Mouse (Mus musculus): ENCODE data around the gene Lrrc29. TPM values are rescaled to one million over a fixed set of nuclear protein-coding genes. Genes with fewer than 3 reads are reported as not detected.

Gene Lrrc29
- under 1 TPM; 0.59 to 0.60 TPM for total RNA-seq (2021)
- long read RNA-seq, experiment 1, partial matches to known transcripts = 1 of 1 reads
- long read RNA-seq, experiment 1, other reads (novel, unspliced or antisense) = 0 of 1 reads
- long read RNA-seq, experiment 2 = 0 reads

DNA sequence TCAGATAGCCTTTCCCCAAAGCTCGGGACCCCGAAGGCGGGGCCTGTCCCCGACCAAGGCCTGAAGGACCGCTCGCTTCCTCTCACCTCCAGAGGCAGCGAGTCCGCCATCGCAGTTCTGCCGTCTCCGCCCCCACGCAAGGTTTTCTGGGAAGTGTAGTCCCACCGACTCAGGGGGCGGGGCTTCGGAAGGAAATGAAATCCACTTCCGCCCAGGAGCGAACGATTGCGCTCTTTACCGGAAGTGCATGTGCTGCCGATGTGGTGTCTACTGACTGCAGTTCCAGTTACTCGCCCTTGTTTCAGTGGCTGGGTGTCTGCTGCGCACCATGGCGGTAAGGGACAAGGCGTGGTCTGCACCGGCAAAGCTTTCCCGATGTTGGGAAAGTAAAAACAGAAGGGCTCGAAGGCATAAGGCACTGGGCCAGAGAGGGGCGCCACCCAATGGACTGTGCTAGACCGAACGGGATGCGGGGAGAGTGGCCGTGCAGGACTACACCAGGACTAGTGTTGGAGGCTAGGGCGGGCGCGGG lies at the start of gene Lrrc29, which contains the start of gene Tmem208:
TSS of gene Lrrc29 (minus strand) at position 138 of the 532 bp plus-strand sequence.
TSS of gene Tmem208 (plus strand) at position 214 of the 532 bp plus-strand sequence.
- DNase-seq = peak; percentile 97 to 98

- DNase-seq = no peak
Observed at GRCm38 (mm10) chr8:105374513-105374966, 48.5 kb upstream of the Lrrc29 start.

DNA sequence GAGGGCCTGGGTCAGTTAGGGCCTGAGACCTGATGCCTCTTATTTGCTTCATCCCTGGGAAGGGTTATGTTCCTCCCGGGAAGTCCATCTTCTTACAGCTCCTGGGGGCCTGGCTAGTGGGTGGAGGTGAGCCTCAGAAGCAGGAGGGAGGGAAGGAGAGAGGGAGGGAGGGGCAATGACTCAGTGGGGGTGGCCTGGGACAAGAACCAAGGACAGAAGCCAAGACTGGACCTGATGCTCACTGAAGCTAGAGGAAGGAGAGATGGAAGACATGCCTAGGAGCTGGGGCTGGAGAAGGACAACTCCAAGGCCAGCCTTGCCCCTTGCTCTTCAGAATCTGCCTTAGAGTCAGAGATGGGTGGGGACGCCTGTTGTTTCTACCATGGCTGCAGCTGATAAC lies 47.0 kb upstream of the Lrrc29 start, which contains the start of gene Plekhg4:
TSS of gene Plekhg4 (plus strand) at position 243 of the 400 bp plus-strand sequence.
- no peak for DNase-seq

DNA sequence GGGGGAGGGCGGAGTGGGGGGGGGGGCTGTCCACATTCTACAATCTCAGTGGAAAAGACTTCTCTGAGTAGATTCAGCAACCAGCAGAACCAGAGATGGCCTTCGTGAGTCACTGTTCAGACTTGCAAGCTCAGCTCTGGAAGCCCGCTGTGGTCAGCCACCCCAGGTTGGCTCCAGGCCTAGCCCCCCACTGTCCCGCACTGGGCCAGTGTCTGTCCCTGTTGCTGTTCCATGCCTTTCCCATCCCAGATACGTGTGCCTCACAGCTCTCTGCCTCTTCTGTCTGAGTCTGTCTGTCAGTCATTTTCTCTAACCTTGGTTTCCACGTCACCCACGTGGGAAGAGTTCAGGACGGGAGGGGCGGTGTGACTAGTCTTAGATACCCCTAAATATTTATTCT lies 46.4 kb upstream of the Lrrc29 start:
- DNase-seq = no peak

- no peak for DNase-seq
Observed at GRCm38 (mm10) chr8:105367107-105367506, 41.0 kb upstream of the Lrrc29 start.

DNA sequence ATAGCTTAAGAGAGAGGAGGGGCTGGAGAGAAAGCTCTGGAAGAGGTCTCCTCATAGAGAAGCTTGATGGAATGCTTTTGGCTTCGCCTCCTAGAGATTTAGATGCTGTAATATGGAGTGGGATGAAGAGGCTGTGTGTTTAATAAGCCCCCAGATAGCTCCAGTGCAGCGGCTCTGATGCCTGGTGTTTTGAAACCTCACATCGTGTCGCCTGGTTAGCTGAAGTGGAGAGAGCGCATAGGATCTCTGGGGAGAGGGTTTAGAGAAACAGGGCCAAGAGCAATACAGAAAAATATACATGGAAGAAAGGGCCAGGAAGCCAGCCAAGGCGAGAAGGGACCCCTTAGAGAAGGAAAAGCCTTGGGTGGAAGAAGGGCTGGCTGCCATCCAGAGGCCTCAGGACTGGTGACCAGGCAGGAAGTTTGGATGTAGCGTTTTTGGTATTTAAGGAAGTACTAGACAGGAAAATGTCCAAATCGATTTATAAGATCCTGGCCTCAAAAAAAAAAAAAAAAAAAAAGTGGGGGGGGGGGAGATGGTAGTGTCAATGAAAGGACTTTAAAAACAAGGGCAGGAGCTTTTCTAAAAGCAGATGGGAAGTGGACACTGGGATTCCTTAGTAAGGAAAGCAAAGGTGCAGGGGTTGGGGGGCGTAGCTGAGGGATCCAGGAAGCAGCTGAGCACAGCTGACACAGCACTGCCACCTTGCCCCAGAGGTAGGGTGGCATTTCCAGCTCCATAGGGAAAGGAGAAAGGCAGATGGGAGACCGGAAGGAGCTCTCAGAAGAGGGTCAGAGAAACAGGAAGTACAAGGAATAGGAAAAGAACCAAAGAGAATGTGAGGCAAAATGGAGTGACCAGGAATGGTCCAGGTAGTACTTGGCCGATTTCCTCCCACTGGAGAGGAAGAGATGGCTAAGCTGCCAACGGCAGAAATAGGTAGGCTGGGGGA lies 35.9 kb upstream of the Lrrc29 start:
- DNase-seq = peak; percentile 42 to 58

DNA sequence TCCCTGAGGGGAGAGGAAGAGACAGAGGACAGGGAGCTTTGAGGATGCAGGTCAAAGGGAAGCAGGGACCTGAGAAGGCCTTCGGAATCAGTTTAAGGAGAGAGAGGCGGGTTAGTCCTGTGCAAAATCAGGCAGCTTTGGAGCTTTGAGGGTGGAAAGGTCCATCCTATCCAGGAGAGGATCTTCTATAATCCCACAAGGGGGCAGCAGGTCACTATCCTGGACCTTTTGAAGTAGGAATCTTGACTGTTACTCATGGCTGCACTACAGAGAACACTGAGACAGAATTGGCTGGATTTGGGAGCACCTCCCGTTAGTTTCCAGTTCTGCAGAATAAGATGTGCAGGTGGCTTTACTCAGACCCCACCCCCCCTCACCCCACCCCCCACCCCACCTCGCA lies 33.6 kb upstream of the Lrrc29 start:
- no peak for DNase-seq

DNA sequence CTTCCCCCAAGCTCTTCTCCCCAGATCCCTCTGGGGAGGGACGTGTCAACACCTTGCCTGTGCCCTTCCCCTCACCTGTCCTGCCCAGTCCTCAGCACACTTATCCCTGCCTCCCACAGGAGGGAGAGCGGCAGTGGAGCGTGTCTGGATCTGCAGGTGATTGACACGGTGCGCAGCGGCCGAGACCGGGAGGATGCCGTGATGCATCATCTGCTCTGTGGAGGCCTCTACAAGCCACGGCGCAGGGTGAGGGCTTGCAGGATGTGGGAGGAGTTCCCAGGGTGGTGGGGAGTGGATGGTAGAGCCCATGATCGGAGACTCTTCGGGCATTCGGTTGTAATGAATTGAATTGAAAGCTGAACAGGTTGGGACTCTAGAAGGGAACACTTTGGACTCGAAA lies 33.1 kb upstream of the Lrrc29 start:
- no peak for DNase-seq

DNA sequence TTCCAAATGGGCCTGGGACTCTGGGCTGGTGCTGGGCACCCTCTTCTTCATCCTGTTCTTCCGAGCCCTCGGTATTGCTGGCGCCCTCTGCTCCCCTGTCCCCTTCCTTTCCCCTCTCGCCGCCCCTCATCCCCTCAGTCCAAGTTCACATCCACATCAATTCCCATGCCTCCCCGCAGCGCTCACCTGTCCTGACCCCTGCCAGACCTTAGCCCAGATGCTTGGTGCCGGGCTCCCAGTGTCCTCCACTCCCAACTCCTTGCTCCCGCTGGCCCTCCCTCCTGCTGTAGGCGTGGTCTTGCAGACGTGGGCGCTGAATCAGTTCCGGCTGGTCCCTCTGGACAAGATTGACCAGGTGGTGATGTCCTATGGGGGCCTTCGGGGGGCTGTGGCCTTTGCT lies 30.6 kb upstream of the Lrrc29 start:
- no peak for DNase-seq

DNA sequence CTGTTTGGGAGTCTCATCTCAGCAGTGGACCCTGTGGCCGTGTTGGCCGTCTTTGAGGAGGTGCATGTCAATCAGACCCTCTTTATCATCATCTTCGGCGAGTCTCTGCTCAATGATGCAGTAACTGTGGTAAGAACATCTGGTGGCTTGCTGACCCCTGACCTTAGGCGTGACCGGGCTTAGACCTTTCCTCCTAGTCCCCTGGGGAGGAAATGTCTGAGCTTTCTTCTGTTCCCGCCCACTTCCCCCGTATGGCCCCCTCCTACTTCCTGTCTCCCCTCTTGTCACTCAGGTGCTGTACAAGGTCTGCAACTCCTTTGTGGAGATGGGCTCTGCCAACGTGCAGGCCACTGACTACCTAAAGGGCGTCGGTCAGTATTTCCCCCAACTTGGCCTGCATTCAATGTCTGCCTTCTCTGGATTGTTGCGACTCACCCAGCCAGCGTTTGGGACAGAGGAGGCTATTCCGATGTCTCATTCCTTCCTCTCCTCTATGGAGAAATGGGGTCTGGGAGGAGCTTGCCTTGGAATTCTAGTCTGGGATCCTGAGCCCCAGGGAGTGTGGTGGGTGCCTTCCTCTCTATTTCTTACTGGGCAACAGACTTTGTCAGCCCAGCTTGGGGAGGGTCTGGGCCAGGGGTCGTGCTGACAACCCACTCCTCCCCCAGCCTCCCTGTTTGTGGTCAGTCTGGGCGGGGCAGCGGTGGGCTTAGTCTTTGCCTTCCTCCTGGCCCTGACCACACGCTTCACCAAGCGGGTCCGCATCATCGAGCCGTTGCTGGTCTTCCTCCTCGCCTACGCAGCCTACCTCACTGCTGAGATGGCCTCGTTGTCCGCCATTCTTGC lies 29.3 kb upstream of the Lrrc29 start:
- peak; percentile 58 to 77 for DNase-seq

DNA sequence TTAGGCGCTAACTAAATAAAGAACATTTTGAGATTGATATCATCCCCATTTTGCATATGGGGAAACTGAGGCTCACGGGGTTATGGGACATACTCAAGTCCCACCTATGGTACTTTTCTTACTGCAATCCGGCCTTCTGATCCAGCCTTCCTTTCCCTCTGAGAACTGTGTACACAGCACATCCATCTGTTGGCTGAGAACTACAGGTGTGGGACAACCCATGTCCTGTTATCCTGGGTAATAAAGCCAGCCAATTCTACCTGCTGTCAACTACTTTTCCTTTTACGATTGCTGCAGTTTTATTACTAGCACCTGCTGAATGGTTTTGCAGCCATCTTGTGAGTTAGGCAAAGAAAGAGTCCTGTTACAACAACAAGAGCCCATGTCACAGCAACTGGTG lies 28.5 kb upstream of the Lrrc29 start:
- no peak for DNase-seq

- DNase-seq = no peak
Observed at GRCm38 (mm10) chr8:105353583-105354135, 27.6 kb upstream of the Lrrc29 start.

- DNase-seq = peak in 1 of 2 experiments; percentile 4
Observed at GRCm38 (mm10) chr8:105350186-105350585, 24.1 kb upstream of the Lrrc29 start.

DNA sequence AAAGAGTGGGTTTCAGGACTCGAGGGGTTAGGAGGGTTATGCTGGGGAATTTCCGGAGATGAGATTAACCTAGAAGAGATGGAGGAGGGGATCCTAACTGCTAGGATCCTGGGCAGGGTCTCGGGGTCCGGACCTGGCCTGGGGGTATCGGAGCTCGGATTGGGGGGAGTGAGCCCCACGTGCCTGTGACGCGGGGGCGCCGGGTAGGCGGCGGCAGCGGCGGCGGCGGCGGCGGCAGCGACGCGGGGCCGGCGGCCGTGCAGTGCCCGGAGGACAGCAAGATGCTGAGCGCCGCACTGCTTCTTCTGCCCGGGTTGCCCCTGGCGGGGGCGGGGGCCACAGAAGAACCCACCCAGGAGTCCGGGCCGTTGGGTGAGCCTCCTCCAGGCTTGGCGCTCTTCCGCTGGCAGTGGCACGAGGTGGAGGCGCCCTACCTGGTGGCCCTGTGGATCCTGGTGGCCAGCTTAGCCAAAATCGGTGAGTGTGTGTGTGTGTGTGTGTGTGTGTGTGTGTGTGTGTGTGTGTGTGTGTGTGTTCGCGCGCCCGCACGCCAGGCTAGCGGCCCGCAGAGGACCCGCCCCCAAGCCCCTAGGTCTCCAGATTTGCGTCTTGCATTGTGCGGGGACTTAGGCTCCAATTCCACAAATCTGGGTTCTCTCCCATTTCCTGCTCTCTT lies 23.2 kb upstream of the Lrrc29 start:
- no peak for DNase-seq

DNA sequence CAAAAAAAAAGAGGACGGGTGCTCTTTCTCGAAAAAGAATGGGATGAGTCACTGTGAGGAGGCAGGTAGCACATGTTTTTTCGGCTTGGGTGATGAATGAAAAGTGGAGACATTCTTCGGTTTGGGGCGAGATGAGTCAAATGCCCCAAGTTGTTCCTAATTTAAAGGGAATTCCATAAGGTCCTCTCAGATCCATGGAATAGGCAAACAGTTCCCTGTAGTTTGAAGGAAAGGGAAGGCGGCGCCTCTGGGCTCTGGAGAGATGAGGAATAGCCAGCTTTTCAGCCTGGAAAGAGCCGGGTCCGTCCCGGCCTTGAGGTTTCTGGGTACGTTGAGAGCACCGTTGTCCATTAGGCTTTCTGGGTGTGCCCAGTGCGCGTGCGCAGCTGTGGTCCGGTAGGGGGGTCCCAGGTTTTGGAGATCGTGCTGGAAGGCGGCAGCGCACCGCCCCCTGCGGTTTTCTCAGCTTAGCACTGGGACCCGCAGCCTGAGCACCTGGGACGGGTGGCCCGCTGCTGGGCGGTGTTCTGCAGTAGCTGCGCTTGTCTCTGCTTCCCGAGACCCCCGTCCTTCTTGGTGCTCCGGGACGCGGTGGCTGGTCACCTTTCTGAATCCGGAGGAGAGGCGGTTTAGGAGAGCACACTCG lies 22.5 kb upstream of the Lrrc29 start, which contains the start of gene Slc9a5:
TSS of gene Slc9a5 (plus strand) at position 394 of the 646 bp plus-strand sequence.
- peak; percentile 38 to 59 for DNase-seq

DNA sequence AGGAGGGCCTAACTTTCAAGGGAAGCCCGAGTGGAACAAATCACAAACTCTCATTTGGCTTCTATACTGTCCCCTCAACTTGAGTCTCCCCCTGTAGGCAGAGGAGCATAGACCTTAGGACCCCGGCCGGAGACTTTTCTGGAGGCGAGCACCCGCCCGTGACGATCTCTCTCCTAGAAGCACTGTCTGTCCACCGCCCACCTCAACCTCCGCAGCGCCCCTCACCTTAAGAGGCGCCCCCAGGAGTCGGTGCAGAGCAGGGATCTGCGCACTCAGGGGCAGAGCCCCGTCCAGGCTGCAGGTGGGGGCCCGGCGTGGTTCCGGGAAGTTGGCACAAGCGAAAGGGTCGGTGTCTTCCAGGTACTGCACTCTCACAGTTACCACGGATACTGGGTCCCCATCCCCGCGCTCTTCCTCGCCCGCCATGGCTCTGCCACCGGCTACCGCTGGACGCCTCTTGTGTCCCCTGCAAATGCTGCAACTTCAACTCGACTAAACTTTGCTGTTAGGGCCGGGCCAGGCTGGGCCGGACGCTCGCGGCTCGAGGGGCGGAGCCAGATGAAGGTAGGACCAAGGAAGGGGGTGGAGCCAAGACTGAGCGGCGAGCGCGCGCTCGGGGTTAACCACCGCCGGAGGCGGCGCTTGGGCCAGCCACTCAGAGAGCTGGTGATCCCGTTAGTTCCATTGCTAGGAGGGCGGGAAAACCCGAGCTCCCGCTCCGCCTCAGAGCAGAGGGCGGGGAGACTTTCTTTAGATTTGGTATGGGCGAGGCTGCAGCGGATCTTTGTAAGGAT lies 21.5 kb upstream of the Lrrc29 start, which contains the start of gene Fhod1:
TSS of gene Fhod1 (minus strand) at position 526 of the 794 bp plus-strand sequence.
- peak; percentile 95 to 98 for DNase-seq

GRCm38 (mm10) chr8:105346611-105347427 lies 20.7 kb upstream of the Lrrc29 start:
- DNase-seq = peak; percentile 84
